Mouse (Mus musculus) spleen, adult 12 weeks (tissue): ENCODE data around the gene Cenpp.
"Not testable (repeated sequence)": the region's sequence is repeated elsewhere in the genome, so short reads cannot be mapped to it uniquely, and the experiment has no call there.

ENCODE experiments used
- DNase-seq: peaks from one replicate; pipeline ENCODE4 v3.0.0; 2022; ENCODE audit warnings: low spot score

The Cenpp gene

DNA sequence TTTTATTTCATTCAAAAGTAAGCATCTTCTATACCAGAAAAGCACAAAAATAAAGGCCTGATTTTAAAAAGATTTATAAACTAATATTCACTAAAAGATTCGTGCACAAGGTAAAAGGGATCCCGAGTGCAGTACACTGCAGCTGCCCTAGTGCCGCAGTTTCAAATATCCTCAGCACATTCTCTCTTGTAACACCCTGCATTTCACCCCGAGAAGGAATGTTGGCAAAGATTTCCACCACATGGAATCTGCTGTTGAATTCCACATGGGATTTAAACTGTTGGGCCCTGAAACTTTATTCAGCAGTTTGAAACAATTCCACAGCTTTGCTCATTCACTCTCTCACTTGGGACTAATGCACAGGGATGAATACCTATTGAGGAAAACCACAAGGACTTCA is 44.9 kb downstream of the Cenpp start, which contains the start of gene Ogn:
Gene Ogn (plus strand): TSS at position 333 of the 400 bp plus-strand sequence.
- no peak for DNase-seq

DNA sequence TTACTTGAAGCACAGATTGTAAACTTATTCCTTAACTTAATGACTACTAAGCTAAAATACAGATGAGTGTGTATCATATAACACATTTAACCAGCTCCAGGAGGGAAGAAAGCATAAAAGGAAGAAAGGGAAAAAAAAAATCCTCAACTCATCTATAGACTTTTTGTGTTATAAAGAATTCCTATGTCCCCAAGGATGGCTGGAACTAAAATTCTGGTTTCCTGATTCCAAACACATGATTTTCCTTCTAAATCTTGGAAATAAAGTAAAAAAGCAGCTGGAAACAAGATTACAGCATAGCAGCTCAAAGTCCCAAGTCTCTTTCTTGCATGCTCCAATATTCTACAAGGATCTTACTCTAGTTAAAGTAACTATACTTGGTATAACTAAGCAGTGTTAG is 49.0 kb downstream of the Cenpp start:
- no peak for DNase-seq

DNA sequence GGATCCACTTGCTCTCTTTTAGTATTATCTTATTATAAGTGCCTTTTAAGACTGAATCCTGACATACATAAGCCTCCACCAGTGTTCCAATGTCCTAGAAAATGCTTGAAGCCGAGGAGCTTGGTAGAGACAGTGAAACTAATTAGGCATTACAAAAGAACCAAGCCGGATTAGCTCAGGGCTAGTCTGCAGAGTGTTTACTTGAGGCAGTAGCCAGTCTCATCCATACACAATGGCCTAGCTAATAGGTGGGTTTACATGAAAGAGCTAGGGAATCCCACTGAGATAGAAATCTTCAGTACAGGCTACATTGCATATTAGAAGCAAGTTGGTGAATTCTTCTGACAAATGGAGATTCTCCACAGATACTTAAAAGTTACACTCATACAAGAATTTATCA is 50.0 kb downstream of the Cenpp start:
- not testable (repeated sequence) for DNase-seq

DNA sequence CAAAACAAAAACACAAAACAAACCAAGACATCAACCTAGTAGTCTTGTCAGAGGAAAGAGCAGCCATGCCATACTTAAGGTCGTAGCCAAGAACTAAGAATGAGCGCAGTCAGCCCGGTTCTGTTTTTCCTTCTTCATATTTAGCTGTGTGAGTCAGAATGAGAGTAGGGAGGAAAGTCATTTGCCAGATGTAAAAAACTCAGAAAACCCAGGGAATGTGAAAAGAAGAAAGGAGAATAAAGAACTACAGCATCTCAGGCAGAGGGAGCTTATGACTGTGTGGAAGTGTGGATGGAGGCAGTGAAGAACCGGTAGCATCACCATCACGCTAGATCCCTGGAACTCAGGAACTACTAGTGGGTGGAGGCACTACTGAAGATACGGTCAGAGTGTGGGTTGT is 66.5 kb downstream of the Cenpp start:
- DNase-seq, result no peak

DNA sequence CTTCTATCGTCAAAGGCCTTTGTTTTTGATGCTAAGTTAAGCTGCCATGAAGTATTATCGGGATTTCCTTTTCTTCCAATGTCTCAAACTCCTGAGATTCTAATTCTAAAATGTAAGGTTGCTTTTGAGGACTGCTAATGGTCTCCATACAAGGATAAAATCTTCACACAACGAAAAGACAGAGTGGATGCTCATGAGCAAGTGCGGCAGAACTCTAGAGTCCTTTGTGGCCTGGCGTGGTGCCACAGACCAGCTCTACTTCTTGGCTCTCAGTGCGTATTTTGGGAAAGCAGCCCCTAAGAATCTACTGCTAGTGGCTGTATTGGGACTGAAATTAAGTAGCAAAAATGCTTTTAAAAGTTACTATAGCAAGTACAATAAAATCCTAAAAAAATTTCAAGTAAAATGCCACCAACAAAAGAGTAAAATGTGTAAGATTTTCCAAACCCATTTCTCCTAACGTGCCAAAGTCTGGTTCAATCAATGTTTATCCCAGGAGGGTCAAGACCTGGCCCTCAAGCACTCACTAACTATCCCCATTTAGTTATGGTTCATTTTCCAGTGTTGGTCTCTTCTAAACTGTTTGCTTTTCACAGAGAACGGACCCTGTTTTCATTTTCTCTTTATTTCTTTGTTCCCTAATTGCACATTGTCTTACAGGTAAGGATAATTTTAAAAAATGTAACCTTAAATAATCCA is 68.1 kb downstream of the Cenpp start:
- no peak for DNase-seq

DNA sequence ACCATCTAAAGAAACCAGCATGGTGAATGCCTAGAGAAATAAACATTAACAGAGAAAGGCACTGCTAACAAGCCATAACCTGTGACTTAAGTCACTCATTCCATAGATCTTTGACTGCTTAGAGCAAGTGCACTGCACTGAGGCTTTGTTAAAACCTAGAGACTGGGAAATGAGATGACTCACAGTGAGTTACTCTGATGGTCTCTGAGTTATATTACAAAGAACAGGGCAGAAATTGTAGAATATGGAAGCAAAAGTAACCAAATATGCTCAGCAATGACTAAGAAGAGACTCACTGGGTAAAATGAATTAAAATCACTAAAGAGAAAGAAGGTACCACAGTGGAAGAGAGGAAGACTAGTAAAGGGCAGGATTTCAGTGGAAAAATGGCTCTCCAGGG is 68.7 kb downstream of the Cenpp start:
- DNase-seq, result no peak

DNA sequence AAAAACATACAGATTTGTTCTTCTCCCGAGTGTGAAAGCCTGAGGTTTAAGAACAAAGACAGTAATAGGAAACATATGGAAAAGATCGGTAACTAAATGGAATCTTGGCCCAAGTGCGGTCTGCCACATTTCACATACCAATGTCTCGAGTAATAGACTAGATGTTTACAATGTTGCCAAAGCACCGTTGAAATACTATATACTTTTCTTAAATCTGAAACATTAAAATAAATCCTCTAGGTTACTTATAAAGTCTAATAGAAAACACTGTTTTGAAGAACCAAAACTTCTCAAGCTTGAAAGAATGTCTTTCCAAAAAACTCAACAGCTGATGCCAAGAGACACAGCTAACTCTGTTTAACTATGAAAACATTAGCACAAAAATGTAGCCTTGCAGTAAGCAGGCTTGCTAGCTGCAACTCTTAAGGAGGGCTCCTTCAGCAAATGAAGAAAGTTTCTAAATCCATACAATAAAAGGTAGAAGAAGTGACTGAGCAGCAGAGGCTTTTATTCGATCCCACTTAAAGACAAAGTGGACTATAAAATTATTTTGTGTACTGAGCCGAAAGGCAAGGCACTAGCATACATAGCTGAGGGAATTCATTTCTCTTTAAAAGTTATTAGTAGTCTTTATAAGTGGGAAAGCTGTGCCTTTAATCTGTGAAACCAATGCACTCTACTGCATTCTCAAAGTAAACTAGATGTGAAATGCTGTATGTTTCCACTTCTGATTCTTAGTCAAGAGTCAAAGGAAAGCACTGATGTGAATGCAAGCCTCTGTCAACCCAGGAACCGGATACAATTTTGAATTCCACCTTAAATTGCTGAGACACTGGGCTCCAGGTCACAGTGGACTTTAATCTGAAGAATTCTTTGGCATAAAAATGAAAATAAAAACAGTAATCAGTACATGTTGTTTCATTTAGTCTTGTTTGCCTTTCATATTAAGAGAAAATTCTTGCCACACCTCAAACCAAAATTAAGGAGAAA is 70.7 kb downstream of the Cenpp start, which contains the start of gene Omd:
Gene Omd (plus strand): TSS at position 922 of the 990 bp plus-strand sequence.
- DNase-seq, result no peak

DNA sequence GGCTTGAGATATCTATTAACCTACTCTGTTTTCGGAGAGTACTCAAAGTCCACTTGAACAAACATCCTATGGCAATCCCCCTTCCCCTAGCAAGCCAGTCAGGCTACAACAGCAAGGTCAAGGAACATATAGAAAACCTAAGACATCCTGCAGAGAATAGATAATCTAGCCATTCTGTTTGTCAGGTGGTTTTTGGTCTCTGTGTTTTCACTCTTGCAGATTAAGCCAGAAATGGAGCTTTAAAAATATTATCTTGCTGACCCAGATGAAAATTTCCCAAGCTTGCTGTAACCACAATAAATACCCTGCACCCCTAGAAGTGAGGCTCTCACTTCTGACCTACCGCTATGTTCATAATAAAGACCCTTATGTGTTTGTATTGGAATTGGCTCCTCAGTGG is 81.2 kb downstream of the Cenpp start:
- no peak for DNase-seq

DNA sequence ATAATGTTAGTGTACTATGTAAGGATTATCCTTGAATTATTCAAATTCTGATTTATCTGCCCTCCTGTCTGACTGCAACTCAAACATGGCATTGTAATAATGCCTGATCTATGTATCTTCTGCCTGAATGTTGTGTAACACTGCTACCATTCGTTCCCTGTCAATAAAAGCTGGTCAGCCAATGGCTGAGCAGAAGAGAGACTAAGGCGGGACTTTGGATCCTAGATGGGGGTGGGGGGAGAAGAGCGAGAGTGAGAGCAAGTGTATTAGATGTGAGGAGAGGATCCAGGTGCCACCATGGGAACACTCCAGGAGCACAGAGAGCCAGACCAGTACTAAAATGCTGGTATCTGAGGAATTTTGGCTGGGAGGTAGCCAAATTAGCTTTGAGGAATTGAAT is 82.2 kb downstream of the Cenpp start:
- DNase-seq, result no peak

DNA sequence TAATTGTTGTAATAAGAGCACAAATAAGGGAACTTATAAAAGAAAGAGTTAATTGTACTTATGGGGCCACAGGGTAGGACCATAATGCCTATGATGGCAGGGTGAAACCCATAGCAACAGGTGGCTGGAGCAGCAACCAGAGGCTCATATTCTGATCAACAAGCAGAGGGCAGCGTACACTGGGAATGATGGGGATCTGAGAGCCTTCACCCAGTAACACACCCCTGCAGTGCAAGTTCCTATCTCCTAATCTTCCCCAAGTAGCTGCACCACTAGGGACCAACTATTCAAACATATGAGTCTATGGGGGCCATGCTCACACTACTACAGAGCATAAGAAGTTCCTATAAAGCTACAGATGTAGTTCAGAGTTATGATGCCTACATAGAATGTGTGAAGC is 88.2 kb downstream of the Cenpp start:
- no peak for DNase-seq

DNA sequence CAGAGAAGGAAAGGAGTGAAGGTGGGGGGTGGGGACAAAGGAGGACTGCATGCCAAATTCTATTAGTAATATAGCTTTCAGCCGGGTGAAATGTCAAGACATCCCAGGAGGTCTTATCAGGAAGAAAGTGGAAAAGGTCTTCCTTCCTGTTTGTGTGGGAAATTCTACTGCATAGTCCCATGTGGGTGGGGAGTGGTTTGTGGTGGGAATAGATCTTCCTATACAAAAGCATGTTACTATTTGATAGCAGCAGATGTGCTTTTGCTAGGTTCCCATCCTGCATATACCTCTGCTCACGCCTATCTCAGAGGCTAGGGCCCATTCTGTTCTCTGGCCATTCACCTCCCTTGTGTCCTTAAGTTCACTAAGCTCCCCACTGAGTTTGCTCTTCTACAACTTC is 91.7 kb downstream of the Cenpp start:
- no peak for DNase-seq

DNA sequence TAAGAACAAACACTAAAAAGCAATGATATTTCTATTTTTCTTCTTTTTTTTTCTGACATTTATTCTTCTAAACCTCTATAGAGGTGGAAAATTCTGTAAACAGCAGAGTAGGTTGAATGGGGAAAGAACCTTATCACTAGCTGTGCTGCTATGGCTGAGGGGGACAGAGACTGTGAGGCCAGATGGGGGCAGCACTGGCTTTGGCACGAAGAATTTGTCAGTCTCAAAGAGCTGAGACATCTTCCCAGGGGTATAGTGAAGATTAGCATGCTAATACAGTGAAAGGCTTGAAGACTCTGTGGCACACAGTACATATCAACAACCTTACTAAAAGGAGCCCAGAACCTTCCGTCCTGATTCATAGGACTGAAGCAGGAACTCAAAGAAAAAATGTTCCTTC is 93.4 kb downstream of the Cenpp start:
- DNase-seq, result no peak

DNA sequence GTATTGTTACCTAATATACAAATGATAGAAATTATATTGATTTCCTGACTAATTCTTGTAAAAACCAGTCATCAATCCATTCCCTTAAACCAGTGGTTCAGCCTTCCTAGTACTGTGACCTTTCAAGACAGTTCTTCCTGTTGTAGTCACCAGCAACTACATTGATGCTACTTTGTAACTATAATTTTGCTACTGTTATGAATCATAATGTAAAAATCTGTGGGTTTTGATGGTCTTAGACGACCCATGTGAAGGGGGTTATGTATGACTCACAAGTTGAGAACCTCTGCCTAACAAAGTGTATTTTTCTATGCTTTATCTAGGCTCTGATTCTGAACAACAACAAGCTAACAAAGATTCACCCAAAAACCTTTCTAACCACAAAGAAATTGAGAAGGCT is 95.7 kb downstream of the Cenpp start:
- DNase-seq, result no peak

DNA sequence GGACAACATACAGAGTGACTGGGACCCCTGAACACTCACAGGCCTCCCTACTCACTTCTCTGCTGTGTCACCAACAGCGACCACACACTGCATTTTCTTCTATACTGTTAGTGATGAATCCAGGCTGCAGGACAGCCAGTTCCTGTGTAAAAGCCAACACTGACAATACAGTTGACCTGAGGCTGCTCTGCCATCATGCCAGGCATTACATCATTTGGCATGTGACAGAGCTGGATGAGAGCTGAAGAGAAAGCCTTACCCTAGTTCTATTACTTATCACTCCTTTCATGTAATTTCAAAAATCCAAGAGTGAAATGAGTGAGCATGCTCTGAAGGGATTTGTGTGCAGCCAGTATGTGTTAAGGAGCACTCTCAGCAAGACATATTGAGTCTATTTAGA is 96.4 kb downstream of the Cenpp start:
- no peak for DNase-seq

DNA sequence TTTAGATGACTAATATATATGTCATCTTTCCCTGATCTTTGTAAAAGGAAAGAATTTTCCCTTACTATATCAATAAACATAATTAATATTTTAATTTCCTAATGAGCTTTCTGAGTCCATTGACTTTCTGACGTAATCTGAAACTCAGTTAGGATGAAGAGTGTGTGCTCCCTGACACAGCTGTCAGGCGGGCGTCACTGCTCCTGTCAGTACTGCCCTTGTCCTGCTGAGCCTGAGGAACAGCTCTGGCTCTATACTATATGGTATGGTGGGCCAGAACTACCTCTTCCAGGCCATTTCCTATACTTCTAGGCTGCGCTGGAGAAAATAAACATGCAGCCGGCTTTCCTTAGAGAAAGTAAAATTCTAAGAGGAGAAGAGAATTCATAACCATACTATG is 98.1 kb downstream of the Cenpp start:
- no peak for DNase-seq

DNA sequence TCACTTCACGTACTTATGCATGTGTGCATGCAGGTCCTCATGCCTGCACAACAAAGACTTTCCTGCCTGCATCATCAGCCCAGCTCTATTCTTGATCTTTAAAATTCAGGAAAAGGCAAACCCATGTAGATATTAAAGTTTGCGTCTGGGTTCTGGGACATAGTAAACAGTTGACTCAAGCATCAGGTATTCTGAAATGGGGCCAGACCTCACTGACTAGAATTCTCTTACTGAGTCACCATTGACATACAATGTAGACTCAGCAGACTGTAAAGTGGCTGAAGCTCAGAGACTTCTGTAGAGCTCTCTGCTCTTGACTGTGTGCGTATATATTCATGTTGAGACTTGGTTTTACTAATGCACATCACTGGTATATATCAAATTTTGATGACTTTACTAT is 103.0 kb downstream of the Cenpp start:
- no peak for DNase-seq

DNA sequence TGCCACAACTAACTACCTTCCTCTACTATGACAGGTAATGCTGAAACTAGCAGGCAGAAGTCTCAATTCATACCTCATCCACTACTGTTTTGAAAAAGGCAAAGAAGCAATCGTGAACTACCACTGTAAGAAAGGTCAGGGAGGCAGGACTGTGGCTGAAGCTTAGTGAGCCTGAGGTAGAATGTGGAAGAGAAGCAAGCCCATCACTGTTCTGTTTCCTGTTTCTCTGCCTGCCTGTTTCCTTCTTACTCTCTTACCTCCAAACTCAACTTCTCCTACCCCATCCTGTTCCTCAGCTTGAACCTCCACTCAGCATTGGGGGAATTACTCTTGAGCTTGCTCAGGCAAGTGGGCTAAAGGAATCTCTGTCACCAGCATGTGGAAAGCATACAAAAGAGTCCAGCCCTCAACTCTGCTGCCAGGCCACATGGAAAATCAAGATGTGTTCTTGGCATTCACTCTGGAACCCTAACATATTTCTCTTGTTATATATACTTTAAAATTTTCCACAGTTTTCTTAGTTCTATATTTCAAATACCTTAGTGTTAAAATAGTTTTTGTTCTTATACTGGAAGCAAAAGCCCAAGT is 104.9 kb downstream of the Cenpp start:
- DNase-seq, result no peak

DNA sequence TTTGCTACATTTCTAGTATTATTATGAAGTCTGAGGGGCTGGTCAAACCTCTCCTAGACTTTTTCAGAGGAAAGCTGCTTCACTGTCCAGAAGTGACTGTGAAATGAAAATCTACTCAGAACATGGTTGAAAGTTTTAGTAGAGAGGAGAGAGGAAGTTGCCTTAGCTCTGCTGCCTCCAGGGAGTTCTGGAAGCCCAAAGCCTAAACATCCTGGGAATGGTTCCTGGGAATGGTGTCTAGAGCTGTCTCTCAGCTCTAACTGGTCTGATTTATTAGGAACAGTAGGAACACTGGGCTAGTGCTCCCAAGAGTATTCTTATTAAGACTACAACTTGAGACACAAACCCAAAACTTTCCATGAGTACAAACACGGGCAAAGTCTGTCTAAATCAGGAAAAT is 106.1 kb downstream of the Cenpp start:
- no peak for DNase-seq

DNA sequence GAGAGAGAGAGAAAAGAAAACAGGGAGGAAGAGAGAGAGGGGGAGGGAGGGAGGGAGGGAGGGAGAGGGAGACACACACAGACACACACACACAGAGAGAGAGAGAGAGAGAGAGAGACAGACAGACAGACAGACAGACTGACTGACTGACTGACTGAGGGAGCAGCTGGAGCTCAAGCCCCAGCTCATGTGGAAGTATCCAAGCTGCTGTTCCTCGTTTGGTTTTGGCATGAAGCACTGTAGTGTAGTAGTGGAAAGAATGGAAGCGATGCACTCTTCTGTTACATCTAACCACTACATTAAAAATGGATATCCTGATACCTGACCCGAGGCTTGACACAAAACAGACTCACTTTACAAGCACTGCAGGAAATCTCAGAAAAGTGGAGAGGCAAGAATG is 106.9 kb downstream of the Cenpp start:
- DNase-seq, result no peak

DNA sequence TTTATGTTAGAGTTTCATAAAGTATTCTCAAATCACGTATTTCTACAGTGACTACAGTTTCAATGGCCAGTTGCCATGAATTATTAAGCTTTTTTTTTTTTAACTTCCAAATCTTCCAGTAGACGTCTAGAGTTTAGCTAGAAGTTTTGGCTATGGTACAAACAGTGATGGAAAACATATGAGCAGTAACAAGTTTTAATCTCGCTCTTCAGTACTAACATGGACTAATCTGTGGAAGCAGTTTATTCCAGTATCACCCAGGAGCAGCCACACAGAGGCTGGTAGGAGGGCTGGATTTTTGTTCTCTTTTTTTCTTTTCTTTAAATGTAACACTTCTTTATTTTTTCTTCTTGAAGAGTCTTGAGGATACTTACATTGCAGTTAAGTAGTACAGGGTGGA is 108.3 kb downstream of the Cenpp start, which contains the start of gene Aspn:
Gene Aspn (plus strand): TSS at position 165 of the 400 bp plus-strand sequence.
- DNase-seq, result no peak

DNA sequence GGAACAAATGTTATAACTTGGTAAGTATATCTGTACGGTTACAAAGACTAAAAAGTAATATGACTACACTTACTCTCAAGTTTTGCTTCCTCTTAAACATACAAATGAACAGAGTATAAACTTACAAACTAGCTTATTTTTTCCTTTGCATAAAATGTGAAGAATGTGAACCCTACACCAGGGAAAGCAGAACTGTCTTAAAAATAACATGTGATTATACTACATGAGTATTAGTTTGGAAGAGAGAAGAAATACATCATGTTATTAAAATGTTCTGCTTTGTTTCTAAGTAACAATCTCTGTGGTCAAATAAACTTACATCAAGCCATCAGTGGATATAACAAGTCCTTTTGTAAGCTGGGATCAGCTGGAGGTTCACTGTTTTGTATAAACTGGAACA is 113.9 kb downstream of the Cenpp start:
- DNase-seq, result no peak

DNA sequence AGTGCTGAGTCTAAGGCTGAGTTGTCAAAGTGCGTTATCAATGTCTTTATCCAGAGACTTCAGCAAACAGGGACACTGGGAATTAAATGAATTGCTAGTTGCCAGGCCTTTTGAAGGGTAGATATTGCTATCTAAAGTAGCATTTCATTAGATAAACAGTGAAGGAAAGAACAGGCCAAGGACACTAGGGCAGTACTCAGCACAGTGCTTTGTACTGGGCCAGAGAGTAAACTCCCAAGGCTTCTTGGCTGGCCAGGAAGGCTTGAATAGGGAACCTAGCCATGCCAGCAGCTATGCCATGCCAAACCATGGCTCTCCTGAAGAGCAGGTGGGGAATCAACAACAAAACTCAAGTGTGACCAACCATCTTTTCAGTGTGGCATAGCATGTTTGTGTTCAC is 115.6 kb downstream of the Cenpp start:
- no peak for DNase-seq

DNA sequence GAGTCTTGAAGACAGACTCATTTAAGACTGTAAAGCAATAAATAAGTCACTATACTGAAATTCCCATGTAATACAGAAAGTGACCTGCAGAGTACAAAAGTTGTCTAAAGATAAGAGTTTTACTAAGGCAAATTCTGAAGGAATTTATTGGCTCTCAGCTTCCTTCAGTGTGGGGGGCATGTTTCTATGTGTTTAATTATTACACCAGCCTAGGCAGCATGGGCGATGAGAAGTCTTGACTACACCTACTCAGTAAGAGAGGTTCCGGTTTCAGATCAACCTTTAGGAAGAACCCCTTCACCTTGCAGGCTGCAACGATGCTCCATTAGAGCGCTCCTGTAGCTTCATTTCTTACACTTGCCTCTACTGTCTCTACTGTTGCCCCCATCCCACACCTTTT is 121.9 kb downstream of the Cenpp start:
- DNase-seq, result no peak
